In the genomic region with DNA sequence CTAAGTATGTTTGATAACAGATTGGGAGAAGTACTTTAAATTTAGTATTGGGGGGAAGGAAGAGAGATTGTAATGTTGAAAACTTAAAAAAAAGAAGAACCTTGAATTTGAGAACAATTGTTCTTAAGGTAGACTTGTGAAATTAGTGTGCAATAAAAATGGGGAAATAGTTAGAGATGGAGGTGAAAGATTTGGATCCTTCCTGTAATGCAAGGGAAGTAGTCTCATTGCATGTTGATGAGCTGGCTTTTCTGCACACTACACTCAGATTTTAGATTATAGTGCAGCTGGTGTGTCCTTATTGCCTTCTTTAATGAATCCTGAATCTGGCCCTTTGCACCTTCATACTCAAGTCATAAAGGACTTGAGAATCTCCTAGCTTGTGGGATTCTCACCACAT, we compare ENCODE assay signal across 26 mouse cellular contexts.
A peak's percentile ranks its signal among the peaks of the same experiment; 100 is the strongest.
DNase-seq lines count a peak whose midpoint lies in the region; ATAC-seq and TF ChIP-seq lines count a peak whose summit lies in the region.
"Had no signal": no experiment of that assay in that cellular context is flagged by ENCODE, and none has a peak within 500 bp of the region (broad histone marks: within the 10 kb centered on the region; RNA-seq: fewer than 3 reads in every experiment).

No protein-coding gene starts in this region.

- H3K4me1 ChIP-seq in MEL (ENCODE audit: control insufficient read depth in 1 of 2, insufficient read depth in 2 of 2, low read length in 2 of 2): no peaks in the 10 kb centered on the region
- H3K4me1 ChIP-seq: forebrain, embryonic 10.5 days; forebrain, embryonic 13.5 days had no signal

- TF ChIP-seq RAD21 in MEL (IDR thresholded peaks at IDR 0.05; ENCODE audit: low read depth, low read length): no peak

- no peaks in the 10 kb centered on the region for H3K9me3 ChIP-seq in MEL (replicated peaks; ENCODE audit: insufficient read depth, low read length)
- H3K9me3 ChIP-seq: forebrain, embryonic 10.5 days; forebrain, embryonic 13.5 days; heart, embryonic 12.5 days; heart, embryonic 15.5 days had no signal

- H3K36me3 ChIP-seq in MEL (ENCODE audit: control insufficient read depth in 1 of 2, insufficient read depth in 2 of 2, low read length in 2 of 2): no peaks in the 10 kb centered on the region
- H3K36me3 ChIP-seq: forebrain, embryonic 10.5 days; heart, embryonic 12.5 days; heart, embryonic 15.5 days had no signal

- H3K79me2 ChIP-seq in MEL (ENCODE audit: control insufficient read depth, insufficient read depth, low read length, poor library complexity): no peaks in the 10 kb centered on the region

- no peak for TF ChIP-seq POLR2A in MEL (IDR thresholded peaks at IDR 0.05; ENCODE audit: control insufficient read depth in 1 of 2, insufficient read depth in 1 of 2, low read depth in 1 of 2, low read length in 2 of 2, poor library complexity in 1 of 2)

- no peak overlapping the region for H3K9ac ChIP-seq in MEL (ENCODE audit: control insufficient read depth, low read depth, low read length, poor library complexity, severe bottlenecking)
- H3K9ac ChIP-seq: forebrain, embryonic 13.5 days; heart, embryonic 12.5 days; heart, embryonic 15.5 days; hindbrain, embryonic 14.5 days had no signal

- peak overlapping the region; percentile 77; the same call in 1 of the 2 replicates for H3K27ac ChIP-seq in layer of hippocampus, adult 2 months
- H3K27ac ChIP-seq in MEL (ENCODE audit: control insufficient read depth, low read depth, low read length): no peak overlapping the region
- H3K27ac ChIP-seq: forebrain, embryonic 10.5 days; forebrain, embryonic 13.5 days; heart, embryonic 15.5 days; hindbrain, embryonic 14.5 days; hindbrain, postnatal 0 days had no signal

- intact Hi-C loops in gastrocnemius, postnatal 14 days (cut with DNase I; ENCODE audit: low total_unique reads): no loop called here

- peaks cover 0 to 1% of the 10 kb centered on the region in 2 experiments; a peak in 2 of 4 replicates for H3K27me3 ChIP-seq in MEL (ENCODE audit: control insufficient read depth in 1 of 2, insufficient read depth in 2 of 2, low read length in 2 of 2)
- H3K27me3 ChIP-seq: forebrain, embryonic 13.5 days; heart, embryonic 12.5 days; heart, embryonic 15.5 days had no signal

- no peak overlapping the region for H3K4me3 ChIP-seq in layer of hippocampus, adult 2 months
- no peak overlapping the region for H3K4me3 ChIP-seq in MEL (ENCODE audit: control insufficient read depth in 1 of 2, insufficient read depth in 1 of 2, low read depth in 2 of 2, low read length in 2 of 2)
- H3K4me3 ChIP-seq: forebrain, embryonic 10.5 days; forebrain, embryonic 13.5 days; heart, embryonic 12.5 days; heart, embryonic 15.5 days had no signal

- no peak for DNase-seq in layer of hippocampus, adult 2 months (ENCODE audit: low spot score in 2 of 2)
- DNase-seq in layer of hippocampus, adult 9-10 months (ENCODE audit: low spot score): no peak
- peak; percentile 7 for DNase-seq in MEL (ENCODE audit: low read depth, low spot score)
- no peak for DNase-seq in gastrocnemius, postnatal 14 days
- DNase-seq in urinary bladder, adult 2 months (ENCODE audit: low spot score): no peak
- DNase-seq in heart, postnatal 4 days: no peak
- DNase-seq: adrenal gland, adult 8-10 months; adrenal gland, postnatal 25 days; cerebellum, adult 11-12 months; cerebellum, adult 8-10 months; cerebellum, postnatal 10 days; cerebellum, postnatal 36 days; gastrocnemius, postnatal 10 days; heart, postnatal 10 days; heart, postnatal 36 days had no signal

- ATAC-seq in megakaryocyte, adult 5-6 weeks (ENCODE audit: poor library complexity, severe bottlenecking): peak; percentile 86
- ATAC-seq: activated CD4-positive, CD25-positive, alpha-beta regulatory T cell, adult 4 months; CD4-positive, CD25-positive, alpha-beta regulatory T cell, adult 4 months; forebrain, embryonic 13.5 days; forebrain, embryonic 16.5 days; hindbrain, postnatal 0 days; inflammation-experienced regulatory T-cells, adult 6 months had no signal

- TF ChIP-seq CTCF in layer of hippocampus, adult 2 months (conservative IDR thresholded peaks at IDR 0.05): no peak
- no peak for TF ChIP-seq CTCF in MEL (IDR thresholded peaks at IDR 0.05 in 2 of 3, conservative IDR thresholded peaks at IDR 0.05 in 1 of 3; ENCODE audit: control insufficient read depth in 1 of 3, insufficient read depth in 1 of 3, low read depth in 2 of 3, low read length in 3 of 3, poor library complexity in 1 of 3, severe bottlenecking in 1 of 3)

- TF ChIP-seq EP300 in MEL (IDR thresholded peaks at IDR 0.05; ENCODE audit: low read depth in 1 of 2, low read length in 2 of 2): no peak

TF ChIP-seq in MEL, 35 proteins besides CTCF, POLR2A, EP300 and RAD21:
- TF ChIP-seq NELFE (IDR thresholded peaks at IDR 0.05; ENCODE audit: low read depth, low read length) (no peak), RCOR1 (IDR thresholded peaks at IDR 0.05; ENCODE audit: low read depth, low read length) (no peak), ZKSCAN1 (IDR thresholded peaks at IDR 0.05; ENCODE audit: low read depth, low read length) (no peak), HCFC1 (IDR thresholded peaks at IDR 0.05; ENCODE audit: low read depth, low read length) (no peak), ZNF384 (IDR thresholded peaks at IDR 0.05; ENCODE audit: low read depth, low read length) (no peak), USF2 (IDR thresholded peaks at IDR 0.05; ENCODE audit: borderline replicate concordance in 1 of 2, insufficient read depth in 1 of 2, low read depth in 1 of 2, low read length in 2 of 2) (no peak), TBP (IDR thresholded peaks at IDR 0.05; ENCODE audit: low read depth, low read length) (no peak), SMC3 (IDR thresholded peaks at IDR 0.05; ENCODE audit: low read depth, low read length) (no peak)
